Mouse (Mus musculus): ENCODE measurements around the gene Tarbp2.

Tarbp2 gene

GRCm38 (mm10) chr15:102517976-102518858 lies at the start of gene Tarbp2:
Gene Tarbp2, plus strand, starts transcription at chr15:102518192.
- peak; percentile 100 for DNase-seq (ENCODE audit: low spot score)

GRCm38 (mm10) chr15:102468675-102469370 lies 49.2 kb upstream of the Tarbp2 start:
- no peak for DNase-seq (ENCODE audit: low spot score)

- peak; percentile 96 for DNase-seq (ENCODE audit: low spot score)
Observed at GRCm38 (mm10) chr15:102470183-102470604, 47.8 kb upstream of the Tarbp2 start, which contains the start of gene Pcbp2. Gene Pcbp2, plus strand, starts transcription at chr15:102470539.

DNA sequence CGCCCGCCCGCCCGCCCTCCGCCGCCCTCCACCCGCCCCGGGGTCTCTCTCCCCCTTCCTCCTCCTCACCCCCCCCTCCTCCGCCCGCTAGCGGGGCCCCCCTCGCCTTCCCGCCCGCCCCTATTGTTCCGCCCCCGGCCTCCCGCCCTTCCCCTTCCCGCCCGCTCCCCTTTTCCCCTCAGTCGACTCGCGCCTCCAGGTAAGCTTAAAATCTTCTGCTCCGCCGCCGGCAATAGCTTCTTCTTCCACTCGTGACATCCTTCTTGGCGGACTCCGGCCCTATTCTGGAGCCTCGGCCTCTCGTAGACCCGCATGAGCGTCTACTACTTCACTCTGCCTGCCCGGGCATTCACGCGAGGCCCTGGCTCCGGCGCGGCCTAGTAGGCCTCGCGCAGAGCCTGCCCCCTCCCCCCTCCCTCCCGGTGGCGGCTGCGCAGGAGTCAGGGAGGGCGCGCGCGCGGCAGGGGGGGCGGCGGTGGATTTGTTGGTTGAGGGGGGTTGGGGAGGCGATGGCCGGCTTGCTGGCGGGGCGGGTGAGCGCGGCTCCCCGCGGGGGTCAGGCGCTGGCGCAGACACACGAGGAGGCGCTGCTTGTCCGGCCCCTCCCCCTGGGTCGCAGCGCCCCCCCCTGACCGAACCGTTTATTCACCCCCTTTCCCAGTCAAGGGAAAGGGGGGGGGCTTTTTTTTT lies 47.2 kb upstream of the Tarbp2 start:
- peak; percentile 78 for DNase-seq (ENCODE audit: low spot score)

GRCm38 (mm10) chr15:102471295-102471645 lies 46.7 kb upstream of the Tarbp2 start:
- DNase-seq (ENCODE audit: low spot score), result no peak

DNA sequence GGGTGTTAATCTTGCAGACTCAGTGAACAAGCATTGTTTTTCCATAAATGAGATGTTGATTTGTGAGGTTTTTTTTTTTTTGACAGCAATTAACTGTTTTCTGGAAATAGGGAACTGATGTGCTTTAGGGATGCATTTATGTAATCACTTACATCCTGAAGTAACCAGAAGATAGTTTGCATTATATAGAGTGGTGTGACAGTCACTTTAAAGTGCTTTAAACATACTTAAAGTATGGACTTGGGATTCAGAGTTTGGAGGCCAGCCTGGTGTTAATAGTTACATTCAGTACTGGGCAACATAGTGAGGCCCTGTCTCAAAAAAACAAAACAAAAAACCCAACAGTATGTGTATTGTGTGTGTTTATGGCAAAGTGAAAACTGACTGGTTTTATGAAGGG lies 46.3 kb upstream of the Tarbp2 start:
- no peak for DNase-seq (ENCODE audit: low spot score)

GRCm38 (mm10) chr15:102473246-102473645 lies 44.7 kb upstream of the Tarbp2 start:
- DNase-seq (ENCODE audit: low spot score), result no peak

DNA sequence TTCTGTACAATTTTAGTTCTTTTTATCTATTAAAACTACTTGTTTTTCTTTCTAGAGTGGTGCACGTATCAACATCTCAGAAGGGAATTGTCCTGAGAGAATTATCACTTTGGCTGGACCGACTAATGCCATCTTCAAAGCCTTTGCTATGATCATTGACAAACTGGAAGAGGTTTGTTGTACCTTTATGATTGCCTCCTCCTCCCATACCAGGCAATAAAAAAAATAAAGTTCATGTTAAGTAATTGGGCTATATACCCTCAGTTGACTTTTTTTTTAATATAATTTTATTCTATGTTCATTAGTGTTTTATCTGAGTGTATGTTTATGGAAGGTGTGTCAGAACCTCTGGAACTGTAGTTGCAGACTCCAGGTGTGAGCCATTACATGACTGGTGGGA lies 43.5 kb upstream of the Tarbp2 start:
- DNase-seq (ENCODE audit: low spot score), result no peak

- no peak for DNase-seq (ENCODE audit: low spot score)
Observed at GRCm38 (mm10) chr15:102483136-102483535, 34.9 kb upstream of the Tarbp2 start.

GRCm38 (mm10) chr15:102485853-102486252 lies 32.1 kb upstream of the Tarbp2 start:
- DNase-seq (ENCODE audit: low spot score), result no peak

DNA sequence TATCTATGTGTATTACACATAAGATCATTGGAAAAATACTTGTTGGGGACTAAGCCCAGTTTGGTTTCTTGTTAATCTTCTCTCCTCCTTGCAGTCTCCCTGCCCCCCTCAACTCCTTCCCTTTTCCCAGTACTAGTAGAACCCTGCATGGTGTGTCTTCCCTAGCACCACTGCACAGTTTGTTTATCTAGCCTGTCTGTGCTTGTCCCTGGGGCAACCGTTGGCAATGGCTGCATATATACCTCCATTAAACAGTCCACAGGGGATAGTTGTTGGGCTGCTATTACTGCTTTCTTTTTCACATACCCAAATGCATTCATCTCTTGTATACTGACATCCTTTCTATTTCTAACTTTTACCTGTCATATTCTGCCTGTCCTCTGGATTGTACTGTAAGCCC lies 30.3 kb upstream of the Tarbp2 start:
- DNase-seq (ENCODE audit: low spot score), result no peak

GRCm38 (mm10) chr15:102498322-102498721 lies 19.7 kb upstream of the Tarbp2 start:
- DNase-seq (ENCODE audit: low spot score), result no peak

GRCm38 (mm10) chr15:102499370-102499769 lies 18.6 kb upstream of the Tarbp2 start:
- no peak for DNase-seq (ENCODE audit: low spot score)

GRCm38 (mm10) chr15:102499851-102500250 lies 18.1 kb upstream of the Tarbp2 start:
- DNase-seq (ENCODE audit: low spot score), result no peak

DNA sequence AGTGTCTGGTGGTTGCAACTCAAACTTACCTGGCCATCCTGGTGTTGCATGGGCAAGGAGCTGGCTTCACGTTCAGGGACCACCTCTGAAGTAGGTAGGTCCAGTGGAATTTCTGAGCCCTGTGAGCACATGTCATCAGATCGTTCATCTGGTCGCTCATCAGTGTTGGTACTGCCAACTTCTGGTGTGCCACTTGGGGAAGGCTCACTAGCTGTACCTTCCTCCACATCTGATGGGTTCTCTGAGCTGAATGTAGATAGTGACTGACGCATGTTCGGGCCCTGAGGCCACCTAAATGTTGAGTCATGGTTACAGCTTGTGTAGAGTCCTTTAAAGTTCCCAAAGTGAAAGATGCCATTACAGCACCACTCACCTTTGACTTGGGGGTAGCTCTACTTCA lies 17.5 kb upstream of the Tarbp2 start:
- DNase-seq (ENCODE audit: low spot score), result no peak

DNA sequence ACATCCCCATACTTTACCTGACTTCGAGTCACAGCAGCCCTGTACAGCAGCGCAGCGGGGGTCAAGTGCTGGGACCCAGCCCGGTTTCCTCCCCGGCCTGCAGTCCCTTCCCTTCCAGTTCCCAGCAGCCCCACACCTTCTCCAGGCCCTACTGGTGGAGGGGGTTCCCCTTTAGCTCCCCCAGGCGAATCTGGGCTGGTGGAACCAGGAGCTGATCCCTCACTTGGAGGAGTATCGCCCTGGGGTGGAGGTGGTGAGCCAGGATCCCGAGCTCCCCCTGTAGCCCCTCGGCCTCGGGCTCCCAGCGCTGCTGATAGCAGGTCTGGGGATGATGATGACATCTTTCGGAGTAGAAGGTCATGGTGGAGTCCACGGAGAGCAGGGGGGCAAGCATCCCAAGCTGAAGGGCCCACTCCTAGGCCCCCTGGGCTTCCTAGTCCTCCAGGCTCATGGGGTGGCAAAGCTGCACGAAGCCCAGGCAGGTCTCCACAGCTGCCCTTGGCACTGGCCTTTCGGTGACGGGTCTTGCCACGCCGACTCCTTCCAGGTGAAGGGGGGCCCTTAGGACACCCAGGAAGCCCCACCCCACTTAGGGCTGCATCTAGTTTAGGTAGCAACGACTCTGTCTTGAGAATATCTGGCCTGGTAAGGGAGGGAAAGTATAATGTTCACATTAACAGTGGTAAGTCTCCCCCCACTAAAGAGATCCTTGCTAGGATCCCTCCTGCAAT lies 16.7 kb upstream of the Tarbp2 start:
- DNase-seq (ENCODE audit: low spot score), result no peak

GRCm38 (mm10) chr15:102502254-102502840 lies 15.6 kb upstream of the Tarbp2 start:
- no peak for DNase-seq (ENCODE audit: low spot score)

- DNase-seq (ENCODE audit: low spot score), result no peak
Observed at GRCm38 (mm10) chr15:102503447-102503846, 14.5 kb upstream of the Tarbp2 start, which contains the start of gene Gm10337. Gene Gm10337, plus strand, starts transcription at chr15:102503722.

GRCm38 (mm10) chr15:102503924-102504782 lies 13.8 kb upstream of the Tarbp2 start:
- DNase-seq (ENCODE audit: low spot score), result no peak

GRCm38 (mm10) chr15:102505073-102505769 lies 12.8 kb upstream of the Tarbp2 start:
- DNase-seq (ENCODE audit: low spot score), result no peak
